Mouse (Mus musculus) liver, embryonic 14 days (tissue): ENCODE data around the gene Peli2. TPM values are rescaled to one million over a fixed set of nuclear protein-coding genes. Genes with fewer than 3 reads are reported as not detected.

Source experiments
- polyA plus RNA-seq: library from polyadenylated mRNA; depleted of rRNA; stranded (reverse); fragments of >200 nt; gene quantifications from 2 replicates; pipeline ENCODE4 v1.2.3, GENCODE M21; 2012; rRNA removed

Gene Peli2
- 0.70 and 0.83 TPM in 2 replicates for polyA plus RNA-seq

DNA sequence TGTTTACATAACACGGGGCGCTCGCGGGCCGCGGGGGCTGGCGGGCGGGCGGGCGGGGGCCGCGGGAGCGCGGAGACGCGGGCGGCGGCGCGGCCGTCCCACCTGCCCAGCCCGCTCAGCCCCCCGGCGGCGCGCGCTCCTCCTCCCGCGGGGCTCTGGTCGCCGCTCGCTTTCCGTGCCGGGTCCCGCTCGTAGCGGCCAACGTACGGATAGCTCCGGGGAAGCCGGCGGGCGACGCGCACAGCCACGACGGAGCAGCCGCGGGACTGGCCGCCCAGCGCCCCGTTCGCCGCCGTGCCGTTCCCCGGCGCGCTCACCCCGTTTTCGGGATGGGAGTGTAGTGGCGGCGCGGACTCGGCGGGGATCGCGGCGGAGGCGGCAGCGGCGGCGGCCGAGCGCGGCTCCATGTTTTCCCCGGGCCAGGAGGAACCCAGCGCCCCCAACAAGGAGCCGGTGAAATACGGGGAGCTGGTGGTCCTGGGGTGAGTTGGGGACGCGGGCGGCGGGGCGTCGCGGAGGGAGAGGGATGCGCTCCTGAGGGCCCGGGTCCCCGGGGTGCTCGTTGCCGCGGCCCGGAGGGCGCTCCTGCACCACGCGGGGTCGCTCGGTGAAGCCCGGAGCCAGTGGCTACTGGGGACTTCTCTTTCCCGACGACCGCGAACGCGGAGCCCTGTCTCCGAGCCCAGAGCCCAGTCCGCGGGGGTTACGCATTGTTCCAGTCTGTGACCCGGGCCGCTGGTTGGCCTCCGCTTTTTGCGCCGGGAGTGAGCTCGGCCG, at the start of gene Peli2:
Gene Peli2 (plus strand): TSS at position 72 of the 777 bp plus-strand sequence.

